Mouse (Mus musculus) heart, adult 10 weeks (tissue): Measurements from ENCODE around the gene Ttpal. TPM values are rescaled to one million over a fixed set of nuclear protein-coding genes. Genes with fewer than 3 reads are reported as not detected.

ENCODE experiments used
- polyA plus RNA-seq: library from polyadenylated mRNA; stranded (reverse); fragments of 350-450 nt; fragmentation: Illumina TruSeq; extraction: RNeasy Lipid Tissue Mini Kit (QIAGEN cat#74804); gene quantifications from one replicate; pipeline ENCODE4 v1.2.3, GENCODE M21; 2014; ENCODE audit warnings: low read depth, low replicate concordance

Ttpal gene
- polyA plus RNA-seq, result 14.8 TPM

DNA sequence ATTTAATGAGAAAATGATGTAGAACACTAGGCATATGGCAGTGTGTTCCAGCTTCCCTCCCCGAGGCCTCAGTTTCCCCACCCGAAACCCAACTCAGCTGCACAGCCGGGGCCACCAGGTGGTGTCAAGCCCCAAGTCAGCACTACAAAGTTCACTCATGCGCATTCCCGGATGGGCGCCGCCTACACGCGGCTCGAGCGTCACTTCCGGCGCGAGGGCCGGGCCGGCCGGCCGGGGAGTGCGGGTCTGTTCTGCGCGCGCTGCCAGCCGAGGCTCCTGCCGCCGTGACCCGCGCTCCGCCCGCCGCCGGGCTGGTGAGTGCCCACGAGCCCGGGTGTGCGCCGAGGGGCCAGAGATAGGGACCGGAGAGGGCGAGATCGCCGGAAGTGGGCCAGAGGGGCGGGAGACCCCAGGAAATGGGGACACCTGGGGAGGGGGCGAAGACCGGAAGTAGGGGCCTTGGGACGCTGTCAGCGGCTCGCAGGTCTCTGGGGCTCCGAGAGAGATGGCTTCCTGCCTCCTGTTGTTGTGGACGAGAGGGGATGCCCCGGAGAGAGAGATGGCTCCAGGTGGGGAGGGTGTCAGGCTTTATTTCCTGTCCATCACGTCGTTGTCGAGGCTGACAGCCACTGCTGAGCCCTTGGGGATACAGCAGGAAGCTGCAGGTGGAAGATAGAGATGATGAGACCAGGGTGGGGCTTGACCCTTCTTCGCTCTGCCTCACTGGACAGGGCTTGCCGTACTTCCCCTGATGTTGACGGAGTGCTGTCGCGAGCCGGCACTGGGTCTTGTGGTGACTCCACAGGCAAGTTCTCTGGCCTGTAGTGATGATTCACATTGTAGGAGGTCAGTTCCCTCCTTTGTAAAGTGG, at the start of gene Ttpal:
Ttpal (plus strand) TSS at position 214 of the 871 bp plus-strand sequence.

DNA sequence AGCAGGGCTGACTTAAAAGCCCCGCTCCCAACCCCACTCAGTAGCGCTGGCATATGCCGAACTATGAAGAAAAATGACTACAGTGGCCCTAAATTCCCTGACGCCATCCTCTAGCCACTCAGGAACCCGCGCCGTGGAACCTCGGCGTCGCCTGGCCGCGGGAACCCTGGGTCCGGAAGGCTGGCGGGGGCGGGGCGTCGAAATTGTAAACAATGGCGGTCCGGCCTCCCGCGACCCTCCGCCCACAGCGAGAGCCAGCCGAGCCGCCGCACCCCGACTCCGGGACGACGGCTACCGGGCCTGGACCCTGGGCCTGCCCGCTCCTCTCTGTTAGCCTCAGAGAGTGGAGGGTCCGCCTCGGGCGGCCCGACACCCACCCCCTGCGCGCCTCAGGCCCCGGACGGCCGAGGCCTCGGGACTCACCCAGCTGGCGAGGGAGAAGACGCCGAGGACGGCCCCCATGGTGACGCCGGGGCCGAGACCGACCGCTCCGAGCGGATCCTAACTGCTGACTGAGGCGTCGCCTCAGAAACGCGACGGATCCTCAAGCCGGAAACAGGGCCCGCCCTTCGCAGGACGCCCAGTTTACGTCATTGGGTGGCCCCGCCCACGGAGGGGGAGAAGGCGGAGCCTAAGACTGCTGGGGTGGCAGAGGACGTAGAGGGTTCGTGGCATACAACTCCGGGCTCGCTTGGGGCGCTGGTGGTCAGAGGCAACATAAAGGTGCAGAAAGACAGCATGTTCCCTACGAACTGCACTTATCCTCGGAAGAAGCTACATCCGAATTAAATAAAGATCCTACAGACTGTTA, 42.7 kb downstream of the Ttpal start, which contains the start of gene Serinc3:
Serinc3 (minus strand) TSS at position 557 of the 811 bp plus-strand sequence.

DNA sequence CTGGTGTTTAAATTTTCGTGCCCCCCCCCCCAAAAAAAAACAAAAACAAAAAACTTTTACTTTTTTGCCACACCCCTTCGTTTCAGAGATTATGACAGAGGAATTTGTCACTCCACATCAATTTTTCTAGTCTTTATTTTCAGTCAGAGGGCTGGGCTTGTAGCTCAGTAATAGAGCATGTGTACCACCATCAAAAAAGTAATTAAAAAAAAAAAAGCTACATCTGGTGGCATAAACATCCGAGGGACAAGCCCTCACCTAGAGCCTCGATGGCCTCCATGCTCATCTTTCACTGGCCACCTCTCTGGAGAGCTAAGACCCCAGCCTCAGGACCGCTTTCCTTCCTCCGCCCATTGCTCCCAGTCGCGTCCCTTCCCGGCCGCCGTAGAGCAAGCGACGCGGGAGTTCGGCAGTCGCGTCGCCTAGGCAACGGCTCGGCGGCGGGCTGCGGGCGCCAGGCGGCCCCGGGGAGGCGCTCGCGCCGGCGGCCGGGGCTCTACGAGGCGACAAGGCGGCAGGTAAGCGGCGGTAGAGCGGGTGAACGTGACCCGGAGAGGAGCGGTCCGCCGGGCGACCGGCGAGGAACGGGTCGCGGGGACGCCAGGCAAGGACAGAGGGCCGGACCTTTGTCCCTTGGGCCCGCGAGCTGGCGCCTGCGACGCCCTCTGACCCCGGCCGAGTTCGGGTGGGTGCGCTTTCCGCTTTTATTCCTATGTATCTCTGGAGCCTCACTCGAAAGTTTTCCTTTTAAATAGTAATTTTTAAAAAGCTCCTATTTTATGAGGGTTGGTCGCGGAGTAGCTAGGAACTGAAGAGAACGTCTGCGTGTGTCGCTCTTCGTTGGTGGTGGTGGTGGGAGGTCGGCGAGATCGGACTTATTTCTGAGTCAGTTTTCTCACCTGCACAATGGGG, 56.1 kb downstream of the Ttpal start, which contains the start of gene Pkig:
Pkig (plus strand) TSS at position 412 of the 912 bp plus-strand sequence.

Other genes with a start within 250 kb of the Ttpal start
- gene Jph2, start 204.3 kb upstream of the Ttpal start, polyA plus RNA-seq, result 259 TPM
- 24.5 TPM for gene Oser1, start 177.6 kb upstream of the Ttpal start, polyA plus RNA-seq
- not detected for gene Gdap1l1, start 163.8 kb upstream of the Ttpal start, polyA plus RNA-seq
- 142 TPM for gene Fitm2, start 129.7 kb upstream of the Ttpal start, polyA plus RNA-seq
- not detected for gene R3hdml, start 110.0 kb upstream of the Ttpal start, polyA plus RNA-seq
- not detected for gene Hnf4a, start 95.5 kb upstream of the Ttpal start, polyA plus RNA-seq
- 261 TPM for gene Serinc3, start 42.8 kb downstream of the Ttpal start, polyA plus RNA-seq
- gene Pkig, start 56.1 kb downstream of the Ttpal start, polyA plus RNA-seq, result 307 TPM
- gene Ada, start 147.9 kb downstream of the Ttpal start, polyA plus RNA-seq, result 1.1 TPM
- 6.4 TPM for gene Ccn5, start 218.5 kb downstream of the Ttpal start, polyA plus RNA-seq